Mouse (Mus musculus): ENCODE data around the gene Coro7. TPM values are rescaled to one million over a fixed set of nuclear protein-coding genes. Genes with fewer than 3 reads are reported as not detected.

Coro7 gene
- total RNA-seq, 1 experiment: 14.4 TPM

- TF ChIP-seq HCFC1 (IDR thresholded peaks at IDR 0.05; ENCODE audit: borderline replicate concordance, insufficient read depth, low read length): no peak
- TF ChIP-seq MAFK (IDR thresholded peaks at IDR 0.05; ENCODE audit: insufficient read depth, low read depth, low read length): no peak
- TF ChIP-seq ZNF384 (IDR thresholded peaks at IDR 0.05; ENCODE audit: low read depth, low read length): no peak
- no peak for TF ChIP-seq ZC3H11A (IDR thresholded peaks at IDR 0.05; ENCODE audit: borderline replicate concordance, low read depth, low read length)
- no peak for TF ChIP-seq CHD2 (IDR thresholded peaks at IDR 0.05; ENCODE audit: low read depth, low read length)
- in situ Hi-C loops (cut with MboI; ENCODE audit: low sequenced_read_pairs in 2 of 2, unreplicated experiment in 2 of 2): no loop called here
Observed at GRCm38 (mm10) chr16:4611193-4611592, 68.4 kb downstream of the Coro7 start.

GRCm38 (mm10) chr16:4608532-4609059 lies 71.0 kb downstream of the Coro7 start:
- Histone ChIP-seq H3K36me3 (ENCODE audit: control insufficient read depth, insufficient read depth, low read length, poor library complexity, severe bottlenecking) (peaks cover 35% of the 10 kb centered on the region), H3K4me1 (ENCODE audit: control insufficient read depth in 2 of 2, insufficient read depth in 2 of 2, low read length in 2 of 2, poor library complexity in 1 of 2) (peaks cover 8 to 47% of the 10 kb centered on the region in 2 experiments), H3K9me3 (ENCODE audit: control insufficient read depth, insufficient read depth, low read depth, low read length) (no peaks in the 10 kb centered on the region), H3K4me3 (ENCODE audit: insufficient read depth in 1 of 2, low read depth in 1 of 2, low read length in 2 of 2, poor library complexity in 1 of 2, severe bottlenecking in 1 of 2) (peak overlapping the region in 1 of 2 experiments; percentile 15; a peak in 1 of 4 replicates), H3K27ac (ENCODE audit: insufficient read depth, low read depth, low read length, poor library complexity, severe bottlenecking) (no peak overlapping the region), H3K9ac (ENCODE audit: insufficient read depth, low read depth, low read length, poor library complexity, severe bottlenecking) (no peak overlapping the region)
- no peak for DNase-seq (ENCODE audit: low read depth, low spot score)
- TF ChIP-seq ZC3H11A (IDR thresholded peaks at IDR 0.05; ENCODE audit: borderline replicate concordance, low read depth, low read length): no peak
- TF ChIP-seq MAFK (IDR thresholded peaks at IDR 0.05; ENCODE audit: insufficient read depth, low read depth, low read length): no peak
- no peak for TF ChIP-seq CHD2 (IDR thresholded peaks at IDR 0.05; ENCODE audit: low read depth, low read length)
- TF ChIP-seq HCFC1 (IDR thresholded peaks at IDR 0.05; ENCODE audit: borderline replicate concordance, insufficient read depth, low read length): no peak
- no peak for TF ChIP-seq ZNF384 (IDR thresholded peaks at IDR 0.05; ENCODE audit: low read depth, low read length)
- in situ Hi-C loops (cut with MboI; ENCODE audit: low sequenced_read_pairs in 2 of 2, unreplicated experiment in 2 of 2): no loop called here

More at GRCm38 (mm10) chr16:4611193-4611592, 68.4 kb downstream of the Coro7 start:
- Histone ChIP-seq H3K9me3 (ENCODE audit: control insufficient read depth, insufficient read depth, low read depth, low read length) (no peaks in the 10 kb centered on the region), H3K27ac (ENCODE audit: insufficient read depth, low read depth, low read length, poor library complexity, severe bottlenecking) (no peak overlapping the region), H3K9ac (ENCODE audit: insufficient read depth, low read depth, low read length, poor library complexity, severe bottlenecking) (no peak overlapping the region), H3K4me3 (ENCODE audit: insufficient read depth in 1 of 2, low read depth in 1 of 2, low read length in 2 of 2, poor library complexity in 1 of 2, severe bottlenecking in 1 of 2) (no peak overlapping the region), H3K36me3 (ENCODE audit: control insufficient read depth, insufficient read depth, low read length, poor library complexity, severe bottlenecking) (peaks cover 55% of the 10 kb centered on the region), H3K4me1 (ENCODE audit: control insufficient read depth in 2 of 2, insufficient read depth in 2 of 2, low read length in 2 of 2, poor library complexity in 1 of 2) (peaks cover 0 to 21% of the 10 kb centered on the region in 2 experiments)
- DNase-seq (ENCODE audit: low read depth, low spot score): no peak

GRCm38 (mm10) chr16:4607818-4608531 lies 71.6 kb downstream of the Coro7 start:
- H3K9me3 ChIP-seq (ENCODE audit: control insufficient read depth, insufficient read depth, low read depth, low read length): no peaks in the 10 kb centered on the region
- H3K4me1 ChIP-seq (ENCODE audit: control insufficient read depth in 2 of 2, insufficient read depth in 2 of 2, low read length in 2 of 2, poor library complexity in 1 of 2): peaks cover 12 to 53% of the 10 kb centered on the region in 2 experiments
- TF ChIP-seq ZC3H11A (IDR thresholded peaks at IDR 0.05; ENCODE audit: borderline replicate concordance, low read depth, low read length) (peak; percentile 94), HCFC1 (IDR thresholded peaks at IDR 0.05; ENCODE audit: borderline replicate concordance, insufficient read depth, low read length) (no peak), MAFK (IDR thresholded peaks at IDR 0.05; ENCODE audit: insufficient read depth, low read depth, low read length) (no peak), CHD2 (IDR thresholded peaks at IDR 0.05; ENCODE audit: low read depth, low read length) (no peak), ZNF384 (IDR thresholded peaks at IDR 0.05; ENCODE audit: low read depth, low read length) (no peak)
- in situ Hi-C loops (cut with MboI; ENCODE audit: low sequenced_read_pairs in 2 of 2, unreplicated experiment in 2 of 2): no loop called here
- H3K9ac ChIP-seq (ENCODE audit: insufficient read depth, low read depth, low read length, poor library complexity, severe bottlenecking): no peak overlapping the region
- peak overlapping the region; percentile 5; the same call in 1 of the 2 replicates for H3K27ac ChIP-seq (ENCODE audit: insufficient read depth, low read depth, low read length, poor library complexity, severe bottlenecking)
- peak; percentile 71 for DNase-seq (ENCODE audit: low read depth, low spot score)
- H3K4me3 ChIP-seq (ENCODE audit: insufficient read depth in 1 of 2, low read depth in 1 of 2, low read length in 2 of 2, poor library complexity in 1 of 2, severe bottlenecking in 1 of 2): no peak overlapping the region
- H3K36me3 ChIP-seq (ENCODE audit: control insufficient read depth, insufficient read depth, low read length, poor library complexity, severe bottlenecking): peaks cover 29% of the 10 kb centered on the region

- no peak overlapping the region for H3K27ac ChIP-seq (ENCODE audit: insufficient read depth, low read depth, low read length, poor library complexity, severe bottlenecking)
- no peak overlapping the region for H3K4me3 ChIP-seq (ENCODE audit: insufficient read depth in 1 of 2, low read depth in 1 of 2, low read length in 2 of 2, poor library complexity in 1 of 2, severe bottlenecking in 1 of 2)
- H3K36me3 ChIP-seq (ENCODE audit: control insufficient read depth, insufficient read depth, low read length, poor library complexity, severe bottlenecking): peaks cover 26% of the 10 kb centered on the region
- H3K9ac ChIP-seq (ENCODE audit: insufficient read depth, low read depth, low read length, poor library complexity, severe bottlenecking): no peak overlapping the region
- DNase-seq (ENCODE audit: low read depth, low spot score): no peak
- no peaks in the 10 kb centered on the region for H3K9me3 ChIP-seq (ENCODE audit: control insufficient read depth, insufficient read depth, low read depth, low read length)
- TF ChIP-seq ZNF384 (IDR thresholded peaks at IDR 0.05; ENCODE audit: low read depth, low read length) (no peak), ZC3H11A (IDR thresholded peaks at IDR 0.05; ENCODE audit: borderline replicate concordance, low read depth, low read length) (no peak), HCFC1 (IDR thresholded peaks at IDR 0.05; ENCODE audit: borderline replicate concordance, insufficient read depth, low read length) (no peak), CHD2 (IDR thresholded peaks at IDR 0.05; ENCODE audit: low read depth, low read length) (no peak), MAFK (IDR thresholded peaks at IDR 0.05; ENCODE audit: insufficient read depth, low read depth, low read length) (no peak)
- in situ Hi-C loops (cut with MboI; ENCODE audit: low sequenced_read_pairs in 2 of 2, unreplicated experiment in 2 of 2): no loop called here
- H3K4me1 ChIP-seq (ENCODE audit: control insufficient read depth in 2 of 2, insufficient read depth in 2 of 2, low read length in 2 of 2, poor library complexity in 1 of 2): peaks cover 18 to 62% of the 10 kb centered on the region in 2 experiments
Observed at GRCm38 (mm10) chr16:4606431-4607084, 73.0 kb downstream of the Coro7 start.

Data from ES-E14 (cell line).